Mouse (Mus musculus) brain, adult 2 months (tissue): ENCODE measurements around the gene Cyp1b1.

ENCODE experiments used
- DNase-seq: peaks from one replicate; pipeline ENCODE4 v3.0.0; 2011; ENCODE audit warnings: low read depth, low spot score

Cyp1b1 gene

DNA sequence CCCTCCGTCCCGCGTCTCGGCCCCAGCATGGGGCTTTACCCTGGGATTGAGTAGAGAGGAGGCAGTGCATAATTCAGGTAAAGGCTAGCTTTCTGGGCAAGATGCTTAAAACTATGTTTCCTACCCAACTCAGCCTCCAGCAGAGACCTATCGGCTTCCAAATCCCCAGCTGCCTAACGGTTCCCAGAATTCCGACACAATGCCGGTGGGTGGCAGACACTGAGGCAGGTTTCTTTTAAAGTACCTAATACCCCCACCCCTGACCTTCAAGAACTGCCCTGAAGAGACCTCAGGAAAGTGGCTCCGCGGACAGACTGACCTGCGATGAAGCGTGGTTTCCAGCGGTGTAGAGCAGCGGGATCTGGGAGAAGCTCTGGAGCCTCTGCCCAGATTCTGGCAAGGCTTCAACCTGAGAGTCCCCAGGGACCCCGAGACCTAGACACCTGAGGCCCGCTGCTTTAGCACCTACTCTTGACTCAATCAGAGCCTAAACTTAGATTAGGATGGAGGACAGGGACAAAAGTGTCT lies 429 bp downstream of the Cyp1b1 start:
- DNase-seq = no peak

GRCm38 (mm10) chr17:79713643-79714367 lies 1.1 kb downstream of the Cyp1b1 start:
- DNase-seq = peak; percentile 40

GRCm38 (mm10) chr17:79713276-79713642 lies 1.6 kb downstream of the Cyp1b1 start:
- no peak for DNase-seq

GRCm38 (mm10) chr17:79712536-79712935 lies 2.3 kb downstream of the Cyp1b1 start:
- no peak for DNase-seq

DNA sequence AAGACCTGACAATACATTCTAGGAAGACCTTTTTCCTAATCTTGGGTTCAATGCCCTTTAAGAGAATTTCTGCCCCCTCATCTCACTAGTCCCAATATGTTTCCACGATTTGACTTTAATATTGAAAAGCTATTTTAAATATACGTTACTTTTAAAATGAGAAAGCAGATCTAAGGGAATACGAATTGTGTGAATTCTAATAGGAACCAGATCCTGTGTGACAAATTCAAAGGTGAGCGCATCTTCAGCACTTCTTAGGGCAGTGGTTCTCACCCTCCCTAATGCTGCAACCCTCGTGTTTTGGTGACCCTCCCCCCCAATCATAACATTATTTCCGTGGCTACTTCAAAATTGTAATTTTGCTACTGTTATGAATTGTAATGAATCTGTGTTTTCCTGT lies 2.9 kb downstream of the Cyp1b1 start:
- DNase-seq = no peak

DNA sequence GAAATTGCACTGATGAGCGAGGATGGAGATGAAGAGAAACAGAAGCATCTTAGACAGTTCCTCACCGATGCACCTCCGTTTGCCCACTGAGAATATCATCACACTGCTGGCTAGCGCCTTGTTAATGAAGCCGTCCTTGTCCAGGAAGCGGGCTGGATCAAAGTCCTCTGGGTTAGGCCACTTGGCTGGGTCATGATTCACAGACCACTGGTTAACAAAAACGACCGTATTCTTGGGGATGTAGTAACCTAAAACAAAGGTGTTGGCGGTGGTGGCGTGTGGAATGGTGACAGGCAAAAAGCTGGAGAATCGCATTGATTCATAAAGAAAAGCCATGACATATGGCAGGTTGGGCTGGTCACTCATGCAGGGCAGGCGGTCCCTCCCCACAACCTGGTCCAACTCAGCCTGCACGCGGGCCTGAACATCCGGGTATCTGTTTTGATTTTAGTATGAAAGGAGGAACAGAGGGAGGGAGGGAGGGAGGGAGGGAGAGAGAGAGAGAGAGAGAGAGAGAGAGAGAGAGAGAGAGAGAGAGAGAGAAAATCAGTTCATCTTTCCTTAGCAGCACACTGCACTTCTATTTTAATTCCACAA lies 4.5 kb downstream of the Cyp1b1 start:
- no peak for DNase-seq

GRCm38 (mm10) chr17:79709718-79710117 lies 5.1 kb downstream of the Cyp1b1 start:
- DNase-seq = no peak

GRCm38 (mm10) chr17:79708168-79708567 lies 6.7 kb downstream of the Cyp1b1 start:
- DNase-seq = no peak

GRCm38 (mm10) chr17:79705671-79706455 lies 9.0 kb downstream of the Cyp1b1 start:
- no peak for DNase-seq

GRCm38 (mm10) chr17:79700871-79701270 lies 14.0 kb downstream of the Cyp1b1 start:
- no peak for DNase-seq

DNA sequence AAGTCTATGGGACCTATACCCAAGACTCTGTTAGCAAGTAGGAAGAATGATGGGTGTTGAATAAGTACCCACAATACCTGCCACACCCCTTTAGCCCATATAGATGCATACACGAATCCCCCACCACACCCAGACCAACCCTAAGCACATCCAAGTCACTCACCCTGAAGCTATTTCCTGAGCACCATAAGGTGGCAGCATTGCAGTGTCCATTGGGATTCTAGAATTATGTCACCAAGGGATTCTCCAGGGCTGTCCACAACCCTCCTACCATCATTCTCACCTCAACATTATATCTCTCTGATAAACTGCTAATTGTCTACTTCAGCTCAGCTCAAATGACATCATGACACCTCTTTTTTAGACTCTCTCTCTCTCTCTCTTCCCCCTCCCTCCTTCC lies 15.7 kb downstream of the Cyp1b1 start:
- peak; percentile 55 for DNase-seq

- no peak for DNase-seq
Measured at GRCm38 (mm10) chr17:79695541-79695940, 19.3 kb downstream of the Cyp1b1 start.

DNA sequence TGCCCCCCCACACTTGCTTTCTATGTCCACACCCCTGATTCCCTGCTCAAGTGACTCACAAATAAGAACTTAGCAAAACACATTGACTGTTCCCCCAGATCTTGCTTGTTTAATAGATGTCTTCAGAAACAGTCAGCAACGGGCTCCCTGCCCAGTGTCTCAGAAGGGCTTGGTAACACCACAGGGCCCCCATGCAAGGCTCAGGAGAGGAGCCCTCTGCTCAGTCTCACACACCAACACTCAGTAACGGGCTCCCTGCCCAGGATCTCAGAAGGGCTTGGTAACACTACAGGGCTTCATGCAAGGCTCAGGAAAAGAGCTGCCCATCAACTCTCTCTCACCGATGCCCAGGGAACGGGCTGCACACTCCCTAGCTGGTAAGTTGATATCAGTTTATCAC lies 19.8 kb downstream of the Cyp1b1 start:
- no peak for DNase-seq

- DNase-seq = no peak
Measured at GRCm38 (mm10) chr17:79670837-79671236, 44.0 kb downstream of the Cyp1b1 start.

GRCm38 (mm10) chr17:79664106-79664417 lies 50.8 kb downstream of the Cyp1b1 start:
- DNase-seq = no peak

DNA sequence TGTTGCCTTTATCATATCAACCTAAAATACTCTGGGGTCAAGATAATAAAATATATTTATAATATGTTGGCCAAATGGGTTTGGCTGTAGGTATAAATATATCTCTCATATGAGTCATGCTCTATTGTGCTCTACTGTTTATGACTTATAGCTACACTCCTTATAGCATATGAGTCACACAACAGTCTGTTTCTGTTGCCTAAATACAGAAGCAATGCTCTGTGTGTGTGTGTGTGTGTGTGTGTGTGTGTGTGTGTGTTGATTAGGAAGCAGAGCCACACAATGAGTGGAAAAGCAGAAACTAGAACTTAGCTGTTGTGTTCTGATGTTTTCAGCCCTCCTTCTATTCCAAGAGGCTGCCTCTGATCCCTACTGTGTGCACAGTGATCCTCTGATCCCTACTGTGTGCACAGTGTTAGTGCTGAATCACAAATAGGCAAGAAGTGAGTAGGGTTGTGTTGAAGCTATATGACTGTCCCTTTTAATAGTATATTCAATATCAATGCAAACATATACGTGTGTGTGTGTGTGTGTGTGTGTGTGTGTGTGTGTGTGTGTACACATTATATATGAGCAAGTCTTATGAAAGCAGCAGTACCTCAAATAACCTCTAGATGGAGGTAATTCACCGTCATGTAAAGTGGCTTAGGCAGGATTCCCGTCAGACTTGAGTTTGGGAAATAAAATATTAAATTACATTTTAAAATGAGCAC lies 51.3 kb downstream of the Cyp1b1 start:
- peak; percentile 80 for DNase-seq

GRCm38 (mm10) chr17:79661848-79662247 lies 53.0 kb downstream of the Cyp1b1 start:
- DNase-seq = peak; percentile 7

GRCm38 (mm10) chr17:79661387-79661786 lies 53.5 kb downstream of the Cyp1b1 start:
- peak; percentile 79 for DNase-seq

DNA sequence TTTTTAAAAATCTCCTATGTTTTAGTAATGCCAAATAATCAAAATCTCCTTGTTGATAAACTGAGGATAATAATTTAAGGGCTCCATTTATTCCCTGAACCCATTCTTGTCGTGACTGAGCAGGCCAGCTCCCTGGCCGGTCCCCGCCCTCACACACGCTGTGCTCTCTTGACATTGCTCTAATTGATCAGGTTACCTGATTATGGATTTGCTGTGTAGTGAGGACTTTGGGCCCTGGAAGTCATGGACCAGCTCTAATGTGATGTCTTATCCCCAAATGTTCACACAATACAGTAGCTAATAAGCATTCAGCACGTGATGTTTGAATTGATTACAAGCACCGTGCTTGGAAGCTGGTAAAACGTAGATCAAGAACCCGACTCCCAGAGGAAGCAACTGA lies 56.0 kb downstream of the Cyp1b1 start:
- no peak for DNase-seq

DNA sequence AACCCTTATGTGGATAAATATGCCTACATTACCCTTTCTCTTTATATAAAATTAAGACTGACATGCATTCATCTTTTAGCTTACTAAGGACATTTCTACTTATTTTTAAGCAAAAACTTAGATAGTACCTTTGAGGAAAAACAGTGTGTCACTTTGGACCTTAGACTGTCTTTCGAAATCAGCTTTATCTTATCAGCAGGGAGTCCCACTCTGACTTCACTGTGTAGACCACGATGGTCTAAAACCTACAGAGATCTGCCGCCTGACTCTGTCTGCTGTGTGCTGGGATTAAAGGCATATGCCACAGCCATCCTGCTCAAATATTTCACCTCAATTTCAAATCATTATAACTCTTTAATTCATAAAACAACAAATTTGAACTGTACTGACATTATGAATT lies 56.4 kb downstream of the Cyp1b1 start:
- no peak for DNase-seq

GRCm38 (mm10) chr17:79657785-79658184 lies 57.1 kb downstream of the Cyp1b1 start:
- DNase-seq = no peak

- no peak for DNase-seq
Measured at GRCm38 (mm10) chr17:79654187-79654586, 60.7 kb downstream of the Cyp1b1 start.
